Mouse (Mus musculus) Patski (cell line): ENCODE measurements at regions not wholly inside any gene's neighbourhood (a gene's known extent, or its start where the extent isn't known, plus 50 kb on each side); places are given as distances from the start of the nearest gene placed in this dataset.

Experiments used
- ATAC-seq: fragments of 100-300 bp; one replicate; pipeline ENCODE4 v1.8.0; 2021
- CTCF ChIA-PET: fragments of 350-600 bp; sonication (Branson Sonifier 250); formaldehyde crosslinking; loops from one replicate; lab custom pipeline; 2022; ENCODE audit warnings: inconsistent platforms; lab: Charles Lee
- POLR2A ChIA-PET: fragments of 350-600 bp; sonication (Branson Sonifier 250); formaldehyde crosslinking; loops from one replicate; lab custom pipeline; 2022; ENCODE audit warnings: antibody characterized with exemption, inconsistent platforms; lab: Charles Lee
- DNase-seq: peaks from one replicate; pipeline ENCODE4 v3.0.0-alpha.2; 2011; ENCODE audit warnings: low read depth, low spot score
- H3K27me3 ChIP-seq: fragments of 371-371 bp; one replicate; pipeline ENCODE4 v1.5.1; 2021
- CTCF ChIP-seq: fragments of 100-300 bp; IDR thresholded peaks from one replicate; pipeline ENCODE4 v1.5.1; 2021
- in situ Hi-C: fragments of 300-500 bp; cut with MboI; formaldehyde crosslinking; loops from 3 replicates; pipeline ENCODE4 v1.11.1; 2018; ENCODE audit warnings: low pct_unique_long_range_greater_than_20kb, mixed read lengths

DNA sequence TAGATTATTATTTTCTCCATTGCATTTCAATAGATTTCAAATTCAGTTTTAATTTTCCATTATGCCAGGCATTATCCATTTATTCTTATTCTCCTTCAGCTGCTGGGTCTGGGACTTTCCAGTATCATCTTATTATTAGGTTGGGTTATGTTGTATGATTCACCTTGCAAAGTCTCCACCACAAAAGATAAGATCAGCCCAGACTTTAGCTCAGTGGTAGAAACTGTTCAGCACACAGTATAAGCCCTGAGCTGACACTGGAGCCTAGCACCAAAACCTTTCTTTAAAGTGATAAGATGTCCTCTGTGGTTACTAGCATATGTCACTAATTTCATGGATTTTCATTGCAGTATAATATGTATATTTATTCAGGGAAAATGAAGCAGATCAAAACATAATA, 117.5 kb downstream of the Chst2 start:
- ATAC-seq (no peak), DNase-seq (no peak)
- POLR2A ChIA-PET = no interaction called here
- in situ Hi-C loops = no loop called here
- TF ChIP-seq CTCF = no peak
- CTCF ChIA-PET = no interaction called here
- peaks cover 4% of the 10 kb centered on the region for H3K27me3 ChIP-seq

DNA sequence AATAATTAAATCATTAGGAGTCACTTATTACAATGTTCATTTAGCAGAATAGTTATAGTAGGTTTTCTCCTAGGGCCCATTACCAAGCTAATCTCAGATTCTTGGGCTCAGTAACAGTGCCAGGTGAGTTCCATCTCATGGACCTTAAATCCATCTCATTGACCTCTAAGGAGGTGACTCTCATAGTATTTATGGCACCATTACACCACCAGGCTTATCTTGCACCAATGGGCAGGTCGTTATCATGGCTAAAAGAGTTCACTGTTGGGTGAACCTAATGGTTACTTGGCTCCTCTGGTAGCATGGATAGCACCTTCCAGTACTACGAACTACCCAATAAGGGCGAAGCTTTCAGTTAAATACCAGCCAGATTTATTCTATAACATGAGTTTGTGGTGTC, 123.5 kb downstream of the Chst2 start:
- DNase-seq (no peak), ATAC-seq (no peak)
- no peak for TF ChIP-seq CTCF
- in situ Hi-C loops = no loop called here
- H3K27me3 ChIP-seq = peaks cover 4% of the 10 kb centered on the region
- POLR2A ChIA-PET = no interaction called here
- CTCF ChIA-PET = no interaction called here

DNA sequence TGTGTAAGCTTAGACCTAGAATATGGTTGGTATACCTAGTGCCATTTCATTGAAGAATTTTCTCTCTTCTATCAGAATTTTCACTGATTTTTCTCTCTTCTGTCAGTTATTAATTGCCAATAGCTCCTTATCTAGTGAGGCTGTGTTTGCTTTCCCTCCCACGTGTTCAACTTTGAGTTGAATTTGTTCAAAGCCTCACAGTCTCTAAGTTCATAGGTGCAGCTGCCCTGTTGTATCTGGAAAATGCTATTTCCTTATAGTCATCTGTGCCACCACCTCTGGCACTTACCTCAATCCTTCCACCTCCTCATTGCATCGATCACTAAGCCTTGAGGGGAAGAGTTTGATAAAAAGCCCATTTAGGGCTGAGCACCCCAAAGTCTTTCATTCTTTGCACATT, 124.0 kb downstream of the Chst2 start:
- ChIA-PET CTCF (no interaction called here), POLR2A (no interaction called here)
- DNase-seq (no peak), ATAC-seq (no peak)
- TF ChIP-seq CTCF = no peak
- H3K27me3 ChIP-seq = peaks cover 4% of the 10 kb centered on the region
- in situ Hi-C loops = no loop called here
